Mouse (Mus musculus): ENCODE data around the gene Cer1. TPM values are rescaled to one million over a fixed set of nuclear protein-coding genes. Genes with fewer than 3 reads are reported as not detected.
A peak's percentile ranks its signal among the peaks of the same experiment; 100 is the strongest.

Cer1 gene
- under 1 TPM in 3 of 4 experiments, not detected in 1; 0.28 to 0.89 (median 0.37) TPM for total RNA-seq (2022)

- DNase-seq (ENCODE audit: low spot score in 2 of 2): no peak
Observed at GRCm38 (mm10) chr4:82884636-82885534, at the start of gene Cer1. Gene Cer1, minus strand, starts transcription at chr4:82885148.

GRCm38 (mm10) chr4:82934308-82934707 lies 49.4 kb upstream of the Cer1 start:
- DNase-seq (ENCODE audit: low spot score in 2 of 2): no peak

- peak; percentile 51 to 78 for DNase-seq (ENCODE audit: low spot score in 2 of 2)
Observed at GRCm38 (mm10) chr4:82933698-82934210, 48.8 kb upstream of the Cer1 start.

- DNase-seq (ENCODE audit: low spot score in 2 of 2): no peak
Observed at GRCm38 (mm10) chr4:82930079-82930478, 45.1 kb upstream of the Cer1 start.

GRCm38 (mm10) chr4:82921962-82922361 lies 37.0 kb upstream of the Cer1 start:
- no peak for DNase-seq (ENCODE audit: low spot score in 2 of 2)

- no peak for DNase-seq (ENCODE audit: low spot score in 2 of 2)
Observed at GRCm38 (mm10) chr4:82918625-82919024, 33.7 kb upstream of the Cer1 start.

GRCm38 (mm10) chr4:82916678-82917050 lies 31.7 kb upstream of the Cer1 start:
- DNase-seq (ENCODE audit: low spot score in 2 of 2): no peak

GRCm38 (mm10) chr4:82916003-82916677 lies 31.2 kb upstream of the Cer1 start:
- DNase-seq (ENCODE audit: low spot score in 2 of 2): no peak

- DNase-seq (ENCODE audit: low spot score in 2 of 2): no peak
Observed at GRCm38 (mm10) chr4:82915576-82915975, 30.6 kb upstream of the Cer1 start.

- no peak for DNase-seq (ENCODE audit: low spot score in 2 of 2)
Observed at GRCm38 (mm10) chr4:82914601-82915143, 29.7 kb upstream of the Cer1 start.

- no peak for DNase-seq (ENCODE audit: low spot score in 2 of 2)
Observed at GRCm38 (mm10) chr4:82895227-82895626, 10.3 kb upstream of the Cer1 start.

GRCm38 (mm10) chr4:82892247-82892646 lies 7.3 kb upstream of the Cer1 start:
- DNase-seq (ENCODE audit: low spot score in 2 of 2): peak in 1 of 2 experiments; percentile 17

- no peak for DNase-seq (ENCODE audit: low spot score in 2 of 2)
Observed at GRCm38 (mm10) chr4:82891566-82891965, 6.6 kb upstream of the Cer1 start.

GRCm38 (mm10) chr4:82891049-82891448 lies 6.1 kb upstream of the Cer1 start:
- DNase-seq (ENCODE audit: low spot score in 2 of 2): no peak

GRCm38 (mm10) chr4:82890585-82890984 lies 5.6 kb upstream of the Cer1 start:
- DNase-seq (ENCODE audit: low spot score in 2 of 2): no peak

- no peak for DNase-seq (ENCODE audit: low spot score in 2 of 2)
Observed at GRCm38 (mm10) chr4:82886148-82886547, 1.2 kb upstream of the Cer1 start.

GRCm38 (mm10) chr4:82885535-82885913 lies 576 bp upstream of the Cer1 start:
- no peak for DNase-seq (ENCODE audit: low spot score in 2 of 2)

- no peak for DNase-seq (ENCODE audit: low spot score in 2 of 2)
Observed at GRCm38 (mm10) chr4:82882500-82882899, 2.4 kb downstream of the Cer1 start.

GRCm38 (mm10) chr4:82881366-82881765 lies 3.6 kb downstream of the Cer1 start:
- DNase-seq (ENCODE audit: low spot score in 2 of 2): no peak

GRCm38 (mm10) chr4:82880243-82880642 lies 4.7 kb downstream of the Cer1 start:
- DNase-seq (ENCODE audit: low spot score in 2 of 2): no peak

- DNase-seq (ENCODE audit: low spot score in 2 of 2): no peak
Observed at GRCm38 (mm10) chr4:82879152-82879551, 5.8 kb downstream of the Cer1 start.

GRCm38 (mm10) chr4:82876656-82877055 lies 8.3 kb downstream of the Cer1 start:
- no peak for DNase-seq (ENCODE audit: low spot score in 2 of 2)
